Mouse (Mus musculus): ENCODE results near the gene Fgf18.

Fgf18 gene

GRCm38 (mm10) chr11:33147171-33147571 lies at the start of gene Fgf18:
Gene Fgf18, minus strand, starts transcription at chr11:33147400.
- no peak for DNase-seq (ENCODE audit: low spot score)

DNA sequence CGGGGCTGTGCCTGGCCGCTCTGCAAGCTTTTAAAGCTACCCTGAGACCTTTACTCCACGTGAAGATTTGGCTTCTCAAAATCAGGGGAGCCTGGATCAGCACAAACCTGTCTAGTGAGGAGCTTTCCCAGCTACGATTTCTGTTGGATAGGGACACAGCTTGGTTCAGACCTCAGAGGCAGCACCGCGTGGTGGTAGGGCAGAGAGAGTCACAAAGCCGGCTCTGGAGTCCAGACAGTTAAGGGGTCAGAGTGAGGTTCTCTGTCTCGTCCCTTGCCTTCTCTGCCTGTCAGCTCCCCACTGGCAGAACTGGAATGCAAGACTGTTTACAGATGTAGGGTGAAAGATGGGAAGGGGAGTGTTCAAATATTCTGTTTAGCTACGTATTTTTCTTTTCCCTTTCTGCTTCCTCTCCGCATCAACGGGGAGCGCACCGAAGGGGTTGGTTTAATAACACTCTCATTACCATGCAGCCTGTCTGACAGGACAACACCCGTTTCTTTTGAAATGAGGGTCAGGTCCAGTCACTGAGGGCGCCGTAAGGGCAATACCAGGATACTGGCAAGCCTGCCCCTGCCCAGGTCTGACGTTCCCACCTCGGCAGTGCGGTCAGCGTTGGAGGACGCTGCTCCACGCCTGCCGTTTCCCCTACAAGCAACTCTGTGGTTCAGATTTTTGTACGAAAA lies 49.4 kb upstream of the Fgf18 start:
- no peak for DNase-seq (ENCODE audit: low spot score)

DNA sequence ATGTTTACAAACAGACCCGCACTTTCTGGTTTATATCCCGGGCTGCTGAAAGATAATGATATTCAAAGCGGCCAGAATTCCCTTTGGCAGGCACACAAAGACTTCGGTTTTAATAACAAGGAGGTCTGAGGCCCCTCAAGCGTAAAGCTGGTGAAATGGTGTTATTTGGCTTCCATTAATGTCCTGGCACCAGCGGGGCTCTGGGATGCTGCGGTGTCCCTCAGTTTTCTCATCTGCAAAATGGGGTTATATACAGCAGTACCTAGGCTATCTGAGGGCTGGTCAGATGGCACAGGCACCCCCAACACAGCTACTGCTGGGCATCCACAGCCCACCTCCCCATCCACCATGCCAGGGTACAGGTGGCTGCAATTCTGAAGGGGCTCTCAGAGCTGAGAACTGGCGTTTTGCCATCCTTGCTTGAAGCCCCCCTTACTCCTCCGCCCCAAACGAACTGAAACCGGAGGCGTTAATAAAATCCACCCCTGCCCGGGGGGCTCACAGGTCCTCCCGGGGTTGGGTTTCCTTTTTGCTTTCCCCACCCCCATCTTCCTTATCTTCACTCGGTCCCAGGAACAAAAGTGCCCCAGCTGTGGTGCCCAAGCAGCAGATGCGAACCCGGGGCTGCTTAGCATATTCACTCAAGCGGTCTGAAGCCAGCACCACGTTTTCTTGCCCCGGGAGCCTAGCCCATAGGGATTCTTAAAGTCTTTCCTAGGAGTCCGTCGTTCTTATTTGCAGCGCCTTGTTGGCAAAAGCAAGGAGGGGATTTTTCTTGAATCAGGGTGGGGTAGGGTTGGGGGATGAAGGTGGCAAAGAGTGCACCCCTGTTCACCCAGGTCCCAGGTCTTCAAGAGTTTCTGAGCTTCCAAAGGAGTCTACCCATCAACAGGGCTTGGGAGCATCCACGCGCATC lies 48.6 kb upstream of the Fgf18 start:
- no peak for DNase-seq (ENCODE audit: low spot score)

GRCm38 (mm10) chr11:33195061-33195460 lies 47.9 kb upstream of the Fgf18 start:
- no peak for DNase-seq (ENCODE audit: low spot score)

GRCm38 (mm10) chr11:33193695-33194094 lies 46.5 kb upstream of the Fgf18 start:
- DNase-seq (ENCODE audit: low spot score), result no peak

- no peak for DNase-seq (ENCODE audit: low spot score)
These were observed 34.6 kb upstream of the Fgf18 start for GRCm38 (mm10) chr11:33181804-33182203.

- DNase-seq (ENCODE audit: low spot score), result no peak
These were observed 33.5 kb upstream of the Fgf18 start for GRCm38 (mm10) chr11:33180701-33181116.

DNA sequence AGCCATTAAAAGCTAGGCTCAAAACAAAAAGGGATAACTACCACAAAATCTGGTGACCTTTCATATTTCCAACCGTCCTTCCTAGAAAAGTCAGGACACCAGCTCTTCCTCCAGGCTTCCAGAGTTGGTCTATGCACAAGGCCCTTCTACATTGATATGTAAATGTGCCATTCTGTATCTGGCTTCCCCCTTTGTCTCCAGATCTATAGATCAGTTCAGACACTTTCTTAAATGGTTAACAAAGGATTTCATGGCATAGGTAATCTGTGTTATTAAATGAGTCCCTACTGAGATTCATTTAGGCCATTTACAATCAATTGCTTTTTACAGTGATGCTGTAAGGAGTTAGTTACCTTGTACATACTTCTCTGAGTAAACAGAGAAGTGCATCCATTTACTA lies 32.6 kb upstream of the Fgf18 start:
- DNase-seq (ENCODE audit: low spot score), result no peak

- DNase-seq (ENCODE audit: low spot score), result no peak
These were observed 29.5 kb upstream of the Fgf18 start for GRCm38 (mm10) chr11:33176525-33177245.

DNA sequence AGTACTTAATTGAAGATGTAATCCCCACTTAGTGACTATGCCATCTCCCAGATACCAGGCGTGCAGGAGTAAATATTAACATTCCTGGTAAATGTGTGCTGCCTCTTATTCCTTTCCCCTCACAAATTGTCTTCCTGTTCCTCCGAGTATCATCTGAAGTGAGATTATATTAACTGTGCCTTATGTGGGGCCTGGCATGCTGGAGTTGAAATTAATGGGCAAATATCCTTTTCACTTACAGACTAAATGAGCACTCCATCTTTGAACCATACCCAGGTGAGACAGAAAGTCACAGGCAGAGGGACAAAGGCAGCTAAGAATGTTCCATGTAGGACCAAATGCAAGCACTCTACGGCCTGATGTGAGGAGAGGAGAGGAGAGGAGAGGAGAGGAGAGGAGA lies 28.6 kb upstream of the Fgf18 start:
- no peak for DNase-seq (ENCODE audit: low spot score)

DNA sequence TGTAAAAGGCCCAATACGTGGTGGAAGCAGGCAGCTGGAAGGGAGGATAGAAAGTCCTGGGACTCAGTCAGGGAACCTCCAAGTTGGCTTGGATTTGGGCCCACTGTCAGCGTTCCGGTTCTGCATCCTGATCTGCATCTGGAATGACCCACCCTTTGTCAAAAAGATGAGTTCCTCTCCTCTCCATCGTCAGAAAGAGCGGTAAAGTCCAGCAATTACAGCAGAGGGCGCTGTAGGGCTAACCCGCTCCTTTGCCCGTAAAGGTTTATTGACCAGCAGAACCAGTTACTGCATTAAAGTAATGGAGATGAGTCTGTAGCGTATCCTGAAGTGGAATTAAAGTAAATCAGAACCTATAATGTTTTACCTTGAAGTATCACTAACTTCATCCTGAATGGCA lies 23.3 kb upstream of the Fgf18 start:
- DNase-seq (ENCODE audit: low spot score), result no peak

- DNase-seq (ENCODE audit: low spot score), result peak; percentile 97
These were observed 15.9 kb upstream of the Fgf18 start, which contains the start of gene Npm1 for GRCm38 (mm10) chr11:33162998-33163506. Gene Npm1, minus strand, starts transcription at chr11:33163206.

DNA sequence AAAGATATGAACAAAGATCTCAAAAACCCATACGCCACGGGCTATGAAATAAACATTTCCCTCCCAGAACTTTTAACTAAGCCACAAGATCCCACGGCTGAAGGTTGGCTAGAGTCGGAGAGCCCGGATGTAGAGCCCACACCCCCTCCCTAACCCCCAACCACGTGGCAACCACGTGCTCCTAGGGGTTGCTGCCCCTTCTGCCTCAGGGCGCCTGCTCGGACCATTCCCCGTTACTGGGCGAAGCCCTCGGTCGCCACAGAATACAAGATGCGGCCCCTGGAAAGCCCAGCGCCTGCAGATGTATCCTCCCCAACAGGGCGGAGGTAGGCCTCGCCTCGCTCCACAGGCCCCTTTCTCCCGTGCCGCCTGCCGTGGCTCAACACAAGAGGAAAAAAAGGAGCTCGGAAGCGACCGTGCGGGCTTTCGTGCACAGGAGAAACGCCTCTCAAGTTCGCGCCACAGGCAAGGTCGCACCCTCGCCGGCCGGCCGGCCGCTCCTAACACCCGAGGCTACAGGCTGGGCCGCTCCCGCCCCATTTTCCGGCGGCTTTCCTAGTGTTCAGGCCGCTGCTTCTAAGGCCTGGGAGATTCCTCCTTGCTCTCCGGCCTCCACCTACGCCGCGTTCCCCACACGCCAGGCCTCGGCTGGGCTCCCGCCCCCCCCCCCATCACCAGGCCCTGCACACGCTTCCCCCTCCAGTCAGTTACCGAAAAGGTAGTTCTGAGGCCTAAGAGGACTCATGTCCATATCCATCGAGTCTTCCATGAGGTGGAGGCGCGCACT lies 15.2 kb upstream of the Fgf18 start:
- DNase-seq (ENCODE audit: low spot score), result no peak

DNA sequence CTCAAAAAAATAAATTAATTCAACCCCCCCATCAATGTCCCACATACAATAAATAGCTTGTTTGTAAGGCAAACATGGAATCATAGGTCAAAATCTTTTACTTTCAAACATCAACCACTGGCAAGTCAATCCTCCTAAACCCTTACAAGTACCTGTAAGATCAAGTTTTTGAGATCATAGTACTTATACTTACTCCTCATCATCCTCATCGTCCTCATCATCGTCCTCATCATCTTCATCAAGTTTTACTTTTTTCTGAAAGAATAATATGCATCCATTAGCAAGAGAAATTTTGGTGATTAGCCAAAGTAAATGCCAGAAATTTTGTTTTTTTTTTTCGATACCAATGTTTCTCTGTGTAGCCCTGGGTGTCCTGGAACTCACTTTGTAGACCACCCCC lies 12.5 kb upstream of the Fgf18 start:
- no peak for DNase-seq (ENCODE audit: low spot score)

DNA sequence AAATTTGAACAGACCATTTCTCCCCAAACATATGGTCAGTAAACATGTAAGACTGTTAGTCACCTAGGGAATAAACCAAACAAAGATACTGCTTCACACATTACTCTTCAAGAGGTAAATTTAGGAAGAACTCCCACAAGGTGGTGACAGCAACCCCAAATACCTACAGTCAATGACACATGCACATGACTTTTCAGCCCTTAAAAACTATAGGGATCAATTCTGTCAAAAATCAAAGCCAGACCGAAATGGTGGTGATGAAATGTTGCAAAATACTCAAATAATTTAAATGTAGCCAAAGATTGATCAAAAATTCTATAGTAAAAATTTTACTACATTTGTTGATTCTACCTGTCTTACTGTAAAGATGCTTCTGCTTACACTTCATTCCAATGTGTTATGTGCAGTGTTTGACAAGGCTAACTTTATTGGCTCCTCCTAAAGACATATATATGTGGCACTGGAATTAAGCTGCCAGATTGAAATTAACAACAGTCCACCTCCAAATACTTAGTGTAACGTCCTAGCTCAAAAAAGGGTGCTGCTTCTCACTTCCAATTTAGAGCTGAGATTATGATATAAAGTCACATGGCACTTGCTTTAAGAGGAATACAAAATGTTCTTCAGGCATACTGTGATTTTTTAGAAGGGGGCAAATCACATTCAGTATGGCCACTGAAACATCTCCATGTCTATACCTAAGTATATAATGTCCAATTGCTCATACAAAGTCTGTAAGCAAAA lies 10.4 kb upstream of the Fgf18 start:
- DNase-seq (ENCODE audit: low spot score), result no peak

- no peak for DNase-seq (ENCODE audit: low spot score)
These were observed 9.3 kb upstream of the Fgf18 start for GRCm38 (mm10) chr11:33156436-33157015.

DNA sequence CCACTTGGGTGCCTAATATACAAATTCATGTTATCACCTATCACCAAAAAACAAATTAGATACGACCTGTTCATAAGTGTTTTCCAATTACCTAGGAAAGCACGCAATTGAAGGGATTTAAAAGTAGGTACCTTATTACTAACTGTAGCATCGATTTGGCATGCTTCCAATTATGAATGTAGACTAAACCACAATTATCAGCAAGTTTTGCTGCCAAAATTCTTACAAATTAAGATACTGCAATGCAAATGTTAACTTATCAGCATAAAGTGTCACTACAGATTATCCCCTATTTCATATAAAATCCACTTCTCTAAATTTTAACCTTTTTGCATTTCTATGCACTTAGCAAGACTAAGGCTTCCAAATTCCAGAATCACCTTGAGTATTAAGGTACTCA lies 7.3 kb upstream of the Fgf18 start:
- DNase-seq (ENCODE audit: low spot score), result no peak

DNA sequence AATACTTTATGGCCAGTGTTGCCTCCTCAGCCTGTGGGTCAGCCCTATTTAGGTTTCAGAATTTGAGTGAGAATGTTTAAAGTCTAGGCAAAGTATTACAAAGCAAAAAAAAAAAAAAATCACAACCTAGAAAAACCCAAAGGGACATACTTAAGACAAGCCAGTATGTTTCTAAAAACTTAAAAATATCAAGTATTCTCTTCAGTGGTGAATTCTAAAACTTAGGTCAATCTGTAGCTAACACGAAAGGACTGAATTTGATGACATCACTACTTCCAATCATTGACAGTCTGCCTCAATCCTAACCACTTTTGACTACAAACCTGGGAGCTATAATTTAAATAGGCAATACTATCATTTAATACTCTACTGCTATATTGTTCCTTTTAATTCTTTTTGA lies 5.8 kb upstream of the Fgf18 start:
- no peak for DNase-seq (ENCODE audit: low spot score)

- DNase-seq (ENCODE audit: low spot score), result no peak
These were observed 4.6 kb upstream of the Fgf18 start for GRCm38 (mm10) chr11:33151780-33152145.

GRCm38 (mm10) chr11:33151128-33151779 lies 4.1 kb upstream of the Fgf18 start:
- no peak for DNase-seq (ENCODE audit: low spot score)

Data from urinary bladder, postnatal 10 days (tissue).